Mouse (Mus musculus) liver, embryonic 11.5 days (tissue): Measurements from ENCODE around the gene Lefty1. TPM values are rescaled to one million over a fixed set of nuclear protein-coding genes. Genes with fewer than 3 reads are reported as not detected.
A peak's percentile ranks its signal among the peaks of the same experiment; 100 is the strongest.

Experiments used
- ATAC-seq: fragments of 200-750 bp; cut with Nextera tagmentation; replicated peaks from 2 replicates; pipeline ENCODE4 v1.8.0; 2017; ENCODE audit warnings: moderate number of reproducible peaks, mild to moderate bottlenecking, moderate TSS enrichment, moderate library complexity; ENCODE audit not compliant: low FRiP score
- DNase-seq: peaks from one replicate; pipeline ENCODE4 v3.0.0-alpha.2; 2017; ENCODE audit warnings: low spot score
- H3K27ac ChIP-seq: fragments of 300-500 bp; sonication (generic); 2 replicates; pipeline ENCODE4 v1.5.1; 2014; ENCODE audit warnings: mild to moderate bottlenecking, low read depth, low read length, control low read depth
- H3K27me3 ChIP-seq: fragments of 300-500 bp; sonication (generic); replicated peaks from 2 replicates; pipeline ENCODE4 v1.6.1; 2014; ENCODE audit warnings: low read length, mixed read lengths; ENCODE audit not compliant: control insufficient read depth, insufficient read depth
- H3K36me3 ChIP-seq: fragments of 300-500 bp; sonication (generic); 2 replicates; pipeline ENCODE4 v1.6.1; 2014; ENCODE audit warnings: mild to moderate bottlenecking, low read length, moderate library complexity, mixed read lengths; ENCODE audit not compliant: control insufficient read depth, insufficient read depth
- H3K4me1 ChIP-seq: fragments of 300-500 bp; sonication (generic); replicated peaks from 2 replicates; pipeline ENCODE4 v1.6.1; 2014; ENCODE audit warnings: low read length, mixed read lengths; ENCODE audit not compliant: control insufficient read depth, insufficient read depth
- H3K4me2 ChIP-seq: fragments of 300-500 bp; sonication (generic); 2 replicates; pipeline ENCODE4 v1.6.1; 2014; ENCODE audit warnings: mild to moderate bottlenecking, control low read depth, moderate library complexity
- H3K4me3 ChIP-seq: fragments of 300-500 bp; sonication (generic); 2 replicates; pipeline ENCODE4 v1.5.1; 2014; ENCODE audit warnings: low read depth, low read length, control low read depth
- H3K9ac ChIP-seq: fragments of 300-500 bp; sonication (generic); 2 replicates; pipeline ENCODE4 v1.6.1; 2014; ENCODE audit warnings: low read depth, low read length, control low read depth
- H3K9me3 ChIP-seq: fragments of 300-500 bp; sonication (generic); 2 replicates; pipeline ENCODE4 v1.6.1; 2016; ENCODE audit warnings: low read length, inconsistent platforms, mixed read lengths; ENCODE audit not compliant: control insufficient read depth
- WGBS: fragments of 180-500 bp; shearing (Covaris S2); extraction: QIAGEN DNeasy Blood & Tissue Kit; methylation state at CpG from one replicate; pipeline ENCODE4 v1.1.7; 2014; 5-methylcytosine and 5-hydroxymethylcytosine counted together
- polyA plus RNA-seq: library from polyadenylated mRNA; unstranded; fragments of >200 nt; fragmentation: Nextera tagmentation; extraction: Ambion mirVana; gene quantifications from 2 replicates; pipeline ENCODE4 v1.2.1, GENCODE M21; 2014

The Lefty1 gene
- polyA plus RNA-seq, 1 experiment from 2014 or later = 7.3 TPM

DNA sequence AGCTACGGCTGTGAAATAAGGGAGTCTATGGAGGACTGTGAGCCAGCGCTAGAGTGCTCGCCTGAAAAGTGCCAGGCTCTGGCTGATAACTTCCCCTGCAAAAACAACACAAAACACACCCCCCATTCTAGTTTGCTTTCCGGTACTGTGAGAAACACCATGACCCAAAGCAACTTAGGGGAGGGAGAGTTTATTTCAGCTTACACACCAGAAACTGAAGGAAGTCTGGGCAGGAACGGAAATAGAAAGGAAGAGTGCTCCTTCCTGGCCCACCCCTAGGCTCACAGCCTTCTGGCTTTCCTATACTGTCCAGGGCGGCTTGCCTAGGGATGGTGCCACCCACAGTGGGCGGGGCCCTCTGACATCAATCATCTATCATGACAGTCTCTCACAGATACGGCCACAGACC lies 22.2 kb downstream of the Lefty1 start:
- ATAC-seq (peak; percentile 71), DNase-seq (no peak)
- Histone ChIP-seq H3K4me1 (0 out of 2 replicates have a peak, but pooled peaks cover 4% of the 10 kb centered on the region), H3K9me3 (no peaks in the 10 kb centered on the region), H3K9ac (no peak overlapping the region), H3K4me3 (no peak overlapping the region), H3K27me3 (no peaks in the 10 kb centered on the region), H3K4me2 (no peak overlapping the region), H3K36me3 (peaks cover 3% of the 10 kb centered on the region; the same call in 1 of the 2 replicates), H3K27ac (no peak overlapping the region; the same call in 1 of the 2 replicates)
- 52% methylated on average over 8 of the region's 8 CpGs for WGBS

DNA sequence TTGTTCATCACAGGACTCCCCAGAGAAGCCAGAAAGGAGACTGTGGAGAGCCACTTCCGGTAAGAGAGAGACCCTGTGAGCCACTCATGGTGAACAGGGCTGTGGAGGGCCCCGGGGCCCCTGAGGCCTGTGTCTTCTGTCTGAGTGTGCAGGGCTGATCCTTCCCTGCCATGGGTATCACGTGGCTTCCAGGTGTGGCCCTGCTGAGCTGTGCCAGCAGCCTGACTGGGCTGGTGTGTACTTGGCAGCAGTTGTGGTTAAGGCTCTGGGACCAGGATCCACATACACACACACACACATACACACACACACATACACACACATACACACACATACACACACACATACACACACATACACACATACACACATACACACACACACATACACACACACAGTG lies 23.2 kb downstream of the Lefty1 start:
- 84% methylated on average over 3 of the region's 3 CpGs for WGBS
- H3K9ac ChIP-seq = no peak overlapping the region
- H3K4me3 ChIP-seq = no peak overlapping the region
- DNase-seq (no peak), ATAC-seq (no peak)
- H3K27ac ChIP-seq = no peak overlapping the region
- H3K9me3 ChIP-seq = no peaks in the 10 kb centered on the region
- H3K4me2 ChIP-seq = no peak overlapping the region
- 0 out of 2 replicates have a peak, but pooled peaks cover 4% of the 10 kb centered on the region for H3K4me1 ChIP-seq
- H3K27me3 ChIP-seq = no peaks in the 10 kb centered on the region
- peaks cover 3% of the 10 kb centered on the region; the same call in 1 of the 2 replicates for H3K36me3 ChIP-seq

DNA sequence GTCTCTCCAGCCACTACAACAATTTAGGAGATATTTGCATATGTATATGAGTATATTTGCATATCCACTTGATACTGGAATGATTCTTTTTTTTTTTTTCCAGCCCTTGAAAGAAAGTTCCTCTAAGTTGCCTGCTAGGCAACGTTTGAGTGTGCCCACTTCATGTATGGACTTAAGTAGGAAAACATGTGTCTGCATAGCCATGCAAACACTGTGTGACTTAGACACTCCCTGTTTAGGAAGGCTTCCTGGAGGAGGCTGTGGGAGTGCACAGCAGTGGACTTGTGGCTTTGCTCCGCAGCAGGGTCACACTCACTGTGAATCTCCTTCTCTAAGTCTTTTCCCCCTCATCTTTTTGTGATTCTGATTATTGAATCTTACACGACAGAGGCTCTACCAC lies 24.0 kb downstream of the Lefty1 start:
- 68% methylated on average over 3 of the region's 3 CpGs for WGBS
- ATAC-seq = no peak
- no peak for DNase-seq

DNA sequence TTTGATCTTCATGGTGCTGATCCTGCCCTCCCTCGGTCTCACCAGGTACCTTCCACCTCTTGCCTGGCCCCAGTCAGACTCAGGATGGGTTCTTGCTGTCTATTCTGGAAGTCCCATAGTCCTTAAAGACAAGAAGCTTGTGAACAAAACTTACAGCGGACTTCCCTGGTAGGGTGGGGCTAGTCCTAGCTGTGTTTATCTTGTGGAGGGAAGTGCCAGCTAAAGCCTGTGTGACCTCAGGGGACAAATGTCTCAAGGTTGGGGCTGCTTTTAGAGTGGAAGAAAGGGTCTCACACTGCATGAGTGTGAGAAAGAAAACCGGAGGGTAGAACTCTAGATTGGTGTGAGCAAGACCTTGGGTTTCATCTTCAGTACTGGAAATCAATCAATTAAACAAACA lies 31.0 kb downstream of the Lefty1 start:
- H3K4me3 ChIP-seq = no peak overlapping the region
- H3K9me3 ChIP-seq = no peaks in the 10 kb centered on the region
- H3K4me2 ChIP-seq = no peak overlapping the region
- H3K27me3 ChIP-seq = no peaks in the 10 kb centered on the region
- peaks cover 8% of the 10 kb centered on the region; the same call in 1 of the 2 replicates for H3K36me3 ChIP-seq
- H3K9ac ChIP-seq = no peak overlapping the region
- H3K27ac ChIP-seq = no peak overlapping the region
- 84% methylated on average over 3 of the region's 3 CpGs for WGBS
- no peak for ATAC-seq
- no peak for DNase-seq
- H3K4me1 ChIP-seq = no peaks in the 10 kb centered on the region

More for the DNA sequence above, 24.0 kb downstream of the Lefty1 start:
- no peak overlapping the region for H3K9ac ChIP-seq
- H3K4me1 ChIP-seq = 0 out of 2 replicates have a peak, but pooled peaks cover 4% of the 10 kb centered on the region
- no peak overlapping the region for H3K27ac ChIP-seq
- H3K9me3 ChIP-seq = no peaks in the 10 kb centered on the region
- no peak overlapping the region for H3K4me2 ChIP-seq
- peaks cover 3% of the 10 kb centered on the region; the same call in 1 of the 2 replicates for H3K36me3 ChIP-seq
- no peak overlapping the region for H3K4me3 ChIP-seq
- no peaks in the 10 kb centered on the region for H3K27me3 ChIP-seq

DNA sequence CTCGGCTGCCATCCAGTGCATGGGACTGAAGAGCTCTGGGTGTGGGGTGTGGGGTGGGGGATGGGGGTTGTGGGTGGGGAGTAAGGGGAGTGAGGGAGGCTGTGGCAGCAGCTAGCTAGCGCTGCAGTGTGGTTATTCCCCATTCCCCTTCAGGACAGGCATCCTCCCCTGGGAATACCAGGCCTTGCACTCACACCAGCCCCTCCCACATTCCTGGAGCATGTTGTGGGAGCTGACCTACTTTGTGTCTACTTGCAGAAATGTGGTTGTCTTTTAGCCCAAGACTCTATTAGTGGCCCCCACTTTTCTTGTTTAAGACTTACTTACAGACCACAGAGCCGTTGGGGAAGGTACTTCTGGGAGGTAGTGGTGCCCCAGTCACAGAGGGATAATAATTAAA lies 31.7 kb downstream of the Lefty1 start:
- 62% methylated on average over 3 of the region's 3 CpGs for WGBS
- no peak for DNase-seq
- H3K27me3 ChIP-seq = no peaks in the 10 kb centered on the region
- H3K27ac ChIP-seq = no peak overlapping the region
- H3K36me3 ChIP-seq = peaks cover 5% of the 10 kb centered on the region; the same call in 1 of the 2 replicates
- H3K4me3 ChIP-seq = no peak overlapping the region
- no peak for ATAC-seq
- no peak overlapping the region for H3K4me2 ChIP-seq
- H3K9ac ChIP-seq = no peak overlapping the region
- no peaks in the 10 kb centered on the region for H3K4me1 ChIP-seq
- H3K9me3 ChIP-seq = no peaks in the 10 kb centered on the region

DNA sequence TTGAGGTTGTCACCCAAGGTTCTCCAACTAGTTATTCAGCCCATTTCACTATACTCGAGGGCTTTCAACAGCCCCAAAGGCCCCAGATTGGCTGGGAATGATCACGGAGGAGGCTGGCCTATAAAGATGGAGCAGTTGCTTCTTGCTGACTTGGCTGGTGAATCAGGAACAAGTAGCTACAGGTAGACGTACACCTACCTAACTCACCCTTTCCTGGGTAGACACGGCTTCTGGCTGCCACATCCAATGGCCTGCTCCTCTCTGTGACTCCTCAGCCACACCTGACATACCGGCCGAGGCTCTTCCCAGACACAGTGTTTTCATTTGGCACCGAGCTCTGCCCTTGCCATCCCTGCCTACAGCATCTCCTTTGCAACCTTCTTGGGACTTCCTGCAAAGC lies 32.4 kb downstream of the Lefty1 start:
- no peaks in the 10 kb centered on the region for H3K9me3 ChIP-seq
- H3K36me3 ChIP-seq = peaks cover 5% of the 10 kb centered on the region; the same call in 1 of the 2 replicates
- no peak overlapping the region for H3K27ac ChIP-seq
- H3K27me3 ChIP-seq = no peaks in the 10 kb centered on the region
- no peak overlapping the region for H3K4me3 ChIP-seq
- DNase-seq = no peak
- no peak overlapping the region for H3K4me2 ChIP-seq
- H3K9ac ChIP-seq = no peak overlapping the region
- 84% methylated on average over 7 of the region's 7 CpGs for WGBS
- no peaks in the 10 kb centered on the region for H3K4me1 ChIP-seq
- no peak for ATAC-seq

DNA sequence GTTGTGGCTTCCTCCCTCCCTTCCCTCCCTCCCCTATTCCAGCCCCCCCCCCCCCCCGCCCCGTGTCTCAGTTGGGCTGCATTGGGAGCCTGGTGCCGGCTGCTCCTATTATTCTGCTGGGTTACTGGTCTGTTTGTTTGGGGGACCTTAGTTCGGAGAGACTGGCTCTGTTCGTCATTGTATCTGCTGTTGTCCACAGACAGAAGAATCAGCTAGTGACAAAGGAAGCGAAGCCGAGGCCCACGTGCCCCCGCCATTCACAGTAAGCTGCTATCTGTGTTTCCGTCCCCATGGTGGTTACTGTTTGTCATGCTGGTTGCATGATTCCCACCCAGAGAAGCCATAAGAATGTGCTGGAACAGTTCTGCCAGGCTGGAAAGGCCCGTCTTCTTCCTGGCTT lies 38.1 kb downstream of the Lefty1 start:
- no peaks in the 10 kb centered on the region for H3K36me3 ChIP-seq
- ATAC-seq (no peak), DNase-seq (no peak)
- H3K4me1 ChIP-seq = no peaks in the 10 kb centered on the region
- no peak overlapping the region for H3K9ac ChIP-seq
- no peak overlapping the region for H3K27ac ChIP-seq
- WGBS = 74% methylated on average over 9 of the region's 11 CpGs
- H3K9me3 ChIP-seq = no peaks in the 10 kb centered on the region
- no peaks in the 10 kb centered on the region for H3K27me3 ChIP-seq
- H3K4me3 ChIP-seq = no peak overlapping the region
- no peak overlapping the region for H3K4me2 ChIP-seq

DNA sequence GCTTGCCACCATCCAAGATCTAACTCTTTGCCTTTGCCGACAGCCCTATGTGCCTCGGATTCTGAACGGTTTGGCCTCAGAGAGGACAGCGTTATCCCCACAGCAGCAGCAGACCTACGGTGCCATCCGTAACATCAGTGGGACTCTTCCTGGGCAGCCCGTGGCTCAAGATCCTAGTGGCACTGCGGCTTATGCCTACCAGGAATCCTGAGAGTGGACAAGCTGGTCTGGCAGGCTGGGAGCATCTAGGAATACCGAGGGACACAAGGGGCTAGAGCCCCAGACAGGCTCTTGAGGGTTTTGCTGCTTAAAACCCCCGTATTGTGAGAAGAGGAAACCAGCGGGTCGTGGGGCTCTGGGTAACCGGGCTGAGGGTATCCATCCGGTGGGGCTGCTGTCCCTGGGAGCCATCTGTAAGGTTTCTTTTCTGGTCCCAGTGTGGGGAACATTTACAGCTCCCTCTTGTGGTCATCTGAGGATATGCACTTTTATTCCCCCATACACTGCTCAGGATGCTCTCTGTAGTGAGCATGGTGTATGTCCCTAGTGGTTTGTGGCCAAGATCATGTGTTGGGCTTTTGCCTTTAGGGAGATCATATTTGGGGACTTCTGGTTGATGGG lies 39.4 kb downstream of the Lefty1 start:
- Histone ChIP-seq H3K4me2 (no peak overlapping the region), H3K36me3 (no peaks in the 10 kb centered on the region), H3K9me3 (no peaks in the 10 kb centered on the region), H3K27ac (no peak overlapping the region), H3K4me1 (no peaks in the 10 kb centered on the region), H3K27me3 (no peaks in the 10 kb centered on the region; the same call in 1 of the 2 replicates), H3K9ac (no peak overlapping the region), H3K4me3 (no peak overlapping the region)
- peak; percentile 70 for ATAC-seq
- DNase-seq = no peak
- 59% methylated on average over 14 of the region's 14 CpGs for WGBS

DNA sequence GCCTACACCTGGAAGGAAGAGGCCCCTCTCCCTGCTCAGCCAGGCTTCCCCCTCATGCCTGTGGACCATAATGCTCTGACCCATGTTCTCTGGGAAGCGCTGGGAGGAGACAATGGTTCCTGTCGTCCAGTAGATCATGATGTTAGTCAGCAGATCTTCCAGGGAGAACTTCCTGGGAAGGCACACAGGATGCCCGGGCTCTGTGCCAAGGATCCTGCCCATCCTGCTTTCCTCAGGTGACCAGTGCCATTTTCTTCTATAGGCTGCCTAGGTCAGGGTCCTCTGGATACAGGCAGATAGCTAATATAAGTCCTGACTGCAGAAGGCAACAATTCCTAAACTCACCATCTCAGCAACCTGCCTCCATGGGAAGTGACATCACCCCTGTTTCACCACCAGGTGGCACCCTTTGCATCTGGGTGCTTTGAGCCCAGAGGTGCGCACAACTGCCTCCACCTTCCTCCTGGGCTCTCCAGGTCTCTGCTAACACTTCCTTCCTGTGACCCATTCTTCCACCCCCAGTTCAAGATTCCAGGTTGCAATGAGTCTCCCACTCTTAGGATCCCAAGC lies 41.4 kb downstream of the Lefty1 start:
- no peak for ATAC-seq
- DNase-seq = no peak

More for the DNA sequence above, 41.4 kb downstream of the Lefty1 start:
- 55% methylated on average over 4 of the region's 4 CpGs for WGBS
- Histone ChIP-seq H3K9ac (no peak overlapping the region), H3K36me3 (no peaks in the 10 kb centered on the region), H3K27me3 (no peaks in the 10 kb centered on the region; the same call in 1 of the 2 replicates), H3K27ac (no peak overlapping the region), H3K4me1 (no peaks in the 10 kb centered on the region), H3K9me3 (no peaks in the 10 kb centered on the region), H3K4me2 (no peak overlapping the region), H3K4me3 (no peak overlapping the region)
